Mouse (Mus musculus): ENCODE results near the gene Clec16a.

The Clec16a gene

DNA sequence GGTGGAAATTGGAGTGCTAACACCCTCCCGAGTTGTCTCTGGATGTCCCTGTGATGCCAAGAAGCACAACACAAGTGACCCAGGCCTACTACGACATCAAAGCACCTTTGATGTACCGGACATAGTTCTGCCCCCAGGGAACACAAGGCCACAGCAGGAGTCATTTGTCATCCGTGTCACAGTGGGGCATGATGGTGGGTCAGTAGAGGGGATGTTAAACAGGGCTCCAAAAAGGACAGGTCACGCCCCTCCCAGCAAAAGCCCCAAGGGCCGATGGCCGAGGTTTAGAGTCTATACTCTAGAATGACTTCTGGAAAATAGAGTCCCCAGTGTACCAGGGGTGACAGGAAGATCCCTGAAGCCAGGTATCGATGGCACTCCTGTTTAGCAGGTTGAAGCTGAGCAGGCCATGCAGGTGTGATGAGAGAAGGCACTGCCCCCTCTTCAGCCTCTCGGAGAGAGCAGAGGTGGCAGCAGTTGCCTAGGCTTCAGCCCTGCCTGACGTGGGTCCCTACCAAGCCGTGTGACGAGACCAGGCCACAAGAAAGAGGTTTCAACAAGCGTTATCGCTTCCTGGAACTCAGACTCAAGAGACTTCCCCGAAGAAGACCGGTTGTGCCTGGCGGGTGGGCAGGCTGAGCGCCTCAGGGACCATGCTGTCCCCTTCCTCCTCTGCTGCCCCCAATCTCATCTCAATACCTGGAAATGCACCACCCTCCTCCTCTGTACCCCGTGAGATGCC, 226.8 kb downstream of the Clec16a start:
- DNase-seq, result peak; percentile 40

GRCm38 (mm10) chr16:10773543-10773942, 228.4 kb downstream of the Clec16a start:
- no peak for DNase-seq

DNA sequence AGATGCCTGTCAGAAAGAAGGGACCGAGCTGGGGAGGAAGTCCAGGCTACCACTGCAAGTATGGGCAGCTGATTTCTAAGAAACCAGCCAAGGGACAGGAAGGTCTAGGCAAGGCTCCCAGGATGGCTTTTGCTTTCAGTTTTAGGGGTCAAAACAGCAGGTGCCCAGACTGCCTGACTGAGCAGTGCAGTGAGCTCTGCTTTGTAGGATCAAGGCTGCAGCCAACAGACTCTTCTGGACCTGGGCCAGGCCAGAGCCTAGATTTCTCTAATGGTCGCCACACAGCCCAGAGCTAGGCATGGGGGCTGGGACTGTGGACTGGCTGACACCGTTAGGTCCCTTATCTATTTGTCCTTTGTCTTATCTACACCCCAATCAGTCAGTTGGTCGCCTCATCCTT, 229.6 kb downstream of the Clec16a start:
- DNase-seq, result no peak

GRCm38 (mm10) chr16:10776322-10776721, 231.2 kb downstream of the Clec16a start:
- no peak for DNase-seq

DNA sequence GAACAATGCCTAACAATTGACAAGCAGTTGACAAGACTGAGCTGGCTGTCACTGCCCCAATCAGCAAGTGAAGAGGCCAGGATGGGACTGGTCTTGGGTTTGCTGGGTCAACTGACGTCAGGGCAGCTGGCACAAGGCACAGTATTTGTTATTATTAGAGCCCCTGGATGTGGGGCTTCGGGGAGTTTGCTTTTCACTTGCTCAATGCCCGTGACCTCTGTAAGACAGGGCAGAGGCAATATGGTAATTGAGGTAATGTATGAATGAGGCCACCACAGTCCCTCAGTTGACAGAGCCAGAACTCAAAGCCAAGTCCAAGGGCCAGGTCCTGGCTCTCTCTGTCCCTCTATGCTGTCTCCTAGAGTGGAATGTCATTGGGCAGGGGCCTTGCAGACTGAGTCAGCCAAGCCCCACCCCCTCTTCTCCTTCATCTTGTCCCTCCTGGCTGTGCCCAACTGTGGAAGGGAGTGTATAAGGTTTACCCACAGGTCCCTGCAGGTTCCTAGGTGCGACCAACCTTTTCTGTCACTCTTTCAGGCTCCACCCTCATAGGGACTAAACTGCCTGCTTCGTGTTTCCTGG, 232.5 kb downstream of the Clec16a start:
- DNase-seq, result no peak

GRCm38 (mm10) chr16:10780631-10781120, 235.5 kb downstream of the Clec16a start:
- DNase-seq, result no peak

DNA sequence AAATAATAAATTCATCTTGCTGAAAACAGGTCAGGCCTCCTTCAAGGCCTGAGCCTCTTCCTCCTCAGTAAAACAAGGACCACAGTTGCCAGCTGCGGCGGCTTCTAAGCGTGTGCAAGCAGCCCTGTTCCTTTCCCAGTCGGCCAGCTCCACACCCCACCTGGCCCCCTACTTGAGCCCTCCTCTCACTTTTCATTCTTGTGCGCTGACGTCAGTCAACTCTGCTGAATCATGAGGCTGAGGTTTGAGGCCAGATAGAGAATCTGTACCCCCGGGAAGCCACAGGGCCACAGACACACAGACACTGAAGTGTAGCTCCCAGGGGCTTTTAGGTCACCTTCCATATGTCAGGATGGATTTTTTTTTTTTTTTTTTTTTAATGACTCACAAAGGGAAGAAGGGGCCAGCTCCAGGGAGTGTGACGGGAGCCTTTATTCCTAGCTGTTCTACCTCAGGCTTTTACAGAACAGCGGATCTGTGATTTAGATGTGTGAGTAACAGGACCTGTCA, 236.8 kb downstream of the Clec16a start:
- no peak for DNase-seq

GRCm38 (mm10) chr16:10782377-10783151, 237.4 kb downstream of the Clec16a start:
- no peak for DNase-seq

DNA sequence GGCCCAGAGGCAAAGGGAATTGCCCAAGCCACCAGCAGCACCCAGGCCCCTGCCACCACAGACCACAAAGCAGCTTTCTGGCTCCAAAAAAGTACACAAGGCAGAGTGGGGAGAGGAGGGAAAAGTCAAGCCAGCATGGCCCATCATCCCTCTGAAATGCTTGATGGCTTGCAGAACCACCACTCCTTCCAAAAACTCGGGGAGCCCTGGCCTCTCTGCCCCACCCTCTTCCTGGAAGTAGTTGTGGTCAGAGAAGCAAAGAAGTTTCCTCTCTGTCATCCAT, 238.0 kb downstream of the Clec16a start:
- no peak for DNase-seq

- no peak for DNase-seq
Measured at GRCm38 (mm10) chr16:10783451-10783850, 238.3 kb downstream of the Clec16a start.

DNA sequence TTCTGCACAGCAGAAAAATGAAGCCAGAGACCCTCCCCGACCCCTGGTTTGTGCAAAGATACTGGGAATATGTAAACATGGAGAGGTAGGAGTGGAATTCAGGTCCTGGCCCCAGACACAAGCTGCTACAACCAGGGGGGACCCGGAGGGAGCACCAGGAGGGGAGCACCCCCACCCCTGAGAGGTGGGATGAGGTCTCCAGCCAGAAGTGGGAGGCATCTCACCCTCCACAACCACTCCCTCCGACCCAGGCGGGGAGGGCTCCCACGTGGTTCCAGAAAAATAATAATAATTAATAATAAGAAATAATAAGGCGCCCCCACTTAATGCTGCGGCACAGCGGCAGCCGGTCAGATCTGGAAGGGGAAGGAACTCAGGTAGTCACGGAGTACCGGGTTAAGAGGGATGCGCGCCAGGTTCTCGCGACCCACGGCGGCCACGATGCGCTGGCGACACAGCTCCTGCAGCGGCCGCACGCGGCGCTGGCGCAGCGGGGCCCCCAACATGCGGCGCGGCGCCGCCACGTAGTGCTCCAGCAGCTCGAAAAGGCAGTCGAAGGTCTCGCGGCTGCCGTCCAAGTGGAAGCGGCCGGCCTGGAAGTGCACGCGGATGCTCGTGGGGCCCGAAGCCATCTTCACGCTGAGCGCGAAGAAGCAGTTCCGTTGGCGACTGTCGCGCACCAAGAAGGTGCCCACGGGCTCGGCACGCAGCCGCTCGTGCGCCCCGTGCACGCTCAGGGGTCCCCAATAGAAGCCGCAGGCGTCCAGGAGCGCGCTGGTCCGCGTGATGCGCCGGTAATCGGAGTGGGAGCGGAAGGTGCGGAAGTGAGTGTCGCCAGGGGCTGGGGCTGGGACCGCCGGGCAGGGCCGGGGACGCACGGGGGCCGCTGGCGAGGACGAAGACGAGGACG, 239.0 kb downstream of the Clec16a start:
- DNase-seq, result peak; percentile 23

DNA sequence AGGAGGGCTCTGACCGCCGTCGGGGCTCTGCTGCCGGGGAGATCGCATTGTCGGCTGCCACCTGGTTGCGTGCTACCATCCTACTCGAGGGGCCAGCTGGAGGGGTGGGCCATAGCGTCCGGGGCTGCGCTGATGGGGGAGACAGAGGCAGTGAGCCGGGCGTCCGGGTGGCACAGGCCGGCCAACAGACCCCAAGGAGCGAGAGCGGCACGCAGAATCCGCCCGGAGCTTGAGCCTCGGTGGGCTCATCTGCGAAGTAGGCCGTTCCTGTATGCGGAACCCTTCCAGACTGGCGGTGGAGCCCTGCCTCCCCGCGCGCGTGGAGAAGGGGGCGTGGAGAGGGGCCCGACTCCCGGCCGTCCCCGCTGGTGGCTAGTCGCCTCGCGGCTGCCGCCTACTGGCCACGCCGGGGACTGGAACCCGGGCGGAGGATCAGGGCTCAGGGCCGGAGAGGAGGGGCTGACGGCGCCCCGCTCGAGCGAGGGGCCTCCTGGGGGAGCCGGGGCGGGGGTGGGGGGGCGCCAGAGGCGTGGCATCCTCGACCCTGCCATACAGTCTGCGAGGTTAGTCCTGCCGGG, 239.7 kb downstream of the Clec16a start:
- DNase-seq, result peak; percentile 87

GRCm38 (mm10) chr16:10785371-10786231, 240.5 kb downstream of the Clec16a start, which contains the start of gene Socs1:
Gene Socs1 (minus strand): TSS chr16:10785536.
- peak; percentile 90 for DNase-seq

DNA sequence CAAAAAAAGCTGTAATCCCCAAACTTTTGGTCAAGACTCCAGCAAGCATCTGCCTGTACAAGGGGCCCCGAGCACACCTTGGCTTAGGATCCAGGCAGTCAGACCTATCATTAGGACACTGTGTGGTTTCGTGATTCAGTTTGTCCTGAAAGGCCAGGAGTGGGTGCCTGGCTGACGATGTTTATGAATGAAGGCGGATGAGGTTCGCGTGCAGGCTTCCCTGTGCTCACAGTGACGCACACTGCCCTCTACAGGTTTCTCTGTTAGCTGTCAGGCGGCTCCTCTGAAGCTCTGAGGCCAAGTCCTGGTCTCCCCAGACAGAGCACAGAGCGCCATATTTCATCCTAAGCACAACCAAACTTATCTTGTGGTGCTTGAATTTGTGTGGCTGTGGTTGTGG, 241.1 kb downstream of the Clec16a start:
- DNase-seq, result peak; percentile 82

GRCm38 (mm10) chr16:10786782-10787547, 241.8 kb downstream of the Clec16a start:
- no peak for DNase-seq

GRCm38 (mm10) chr16:10787548-10788058, 242.5 kb downstream of the Clec16a start:
- DNase-seq, result no peak

GRCm38 (mm10) chr16:10788271-10788670, 243.1 kb downstream of the Clec16a start, which contains the start of gene Tnp2:
Gene Tnp2 (minus strand): TSS chr16:10788660.
- no peak for DNase-seq

GRCm38 (mm10) chr16:10788866-10789265, 243.7 kb downstream of the Clec16a start:
- DNase-seq, result no peak

GRCm38 (mm10) chr16:10790702-10791101, 245.6 kb downstream of the Clec16a start, which contains the start of gene Prm3:
Gene Prm3 (minus strand): TSS chr16:10790914.
- no peak for DNase-seq
